Mouse (Mus musculus) liver, embryonic 14.5 days (tissue): ENCODE data around the gene Rdh12.

Source experiments
- CTCF ChIP-seq: IDR thresholded peaks from 2 replicates; pipeline ENCODE4 v1.5.1; 2016; ENCODE audit warnings: antibody characterized with exemption, low read depth, control low read depth
- EP300 ChIP-seq: IDR thresholded peaks from 2 replicates; pipeline ENCODE4 v1.6.1; 2016; ENCODE audit warnings: antibody characterized with exemption, low read depth

GRCm38 (mm10) chr12:79175998-79176397 lies 32.7 kb upstream of the Rdh12 start:
- TF ChIP-seq CTCF (no peak), EP300 (no peak)
